Mouse (Mus musculus) lung, postnatal 0 days (tissue): ENCODE measurements around the gene Anp32b.
A peak's percentile ranks its signal among the peaks of the same experiment; 100 is the strongest.

Source experiments
- CTCF ChIP-seq: IDR thresholded peaks from 2 replicates; pipeline ENCODE4 v1.5.1; 2016; ENCODE audit warnings: antibody characterized with exemption, mild to moderate bottlenecking
- EP300 ChIP-seq: IDR thresholded peaks from 2 replicates; pipeline ENCODE4 v1.6.1; 2016; ENCODE audit warnings: antibody characterized with exemption, mild to moderate bottlenecking, control low read depth

GRCm38 (mm10) chr4:46497286-46497892 is 46.7 kb downstream of the Anp32b start:
- peak; percentile 98 for TF ChIP-seq CTCF
- no peak for TF ChIP-seq EP300
